Comparison of ENCODE assay signal across 19 mouse cellular contexts in genomic region chr3:107873335-107874251, GRCm38 (mm10). TPM values are rescaled to one million over a fixed set of nuclear protein-coding genes. Genes with fewer than 3 reads are reported as not detected.
DNase-seq lines count a peak whose midpoint lies in the region; ATAC-seq and TF ChIP-seq lines count a peak whose summit lies in the region.
"Had no signal": no experiment of that assay in that cellular context is flagged by ENCODE, and none has a peak within 500 bp of the region (broad histone marks: within the 10 kb centered on the region; RNA-seq: fewer than 3 reads in every experiment).

No protein-coding gene starts in this region.

- H3K27ac ChIP-seq in kidney, embryonic 14.5 days (ENCODE audit: low read depth, low read length) = no peak overlapping the region
- H3K27ac ChIP-seq in testis, adult 2 months (ENCODE audit: control insufficient read depth, insufficient read depth, low read depth, low read length) = peak overlapping the region; percentile 75
- H3K27ac ChIP-seq: kidney, postnatal 0 days; macrophage; midbrain, embryonic 13.5 days had no signal

- WGBS in kidney, embryonic 14.5 days = 73% methylated on average over 24 of the region's 24 CpGs

- no peak for ATAC-seq in kidney, embryonic 14.5 days (ENCODE audit: low FRiP score, low TSS enrichment)
- ATAC-seq: CD4-positive, CD25-positive, alpha-beta regulatory T cell, adult 4 months; midbrain, embryonic 13.5 days had no signal

- DNase-seq in kidney, adult 18-20 months = peak; percentile 66
- DNase-seq in testis, postnatal 14 days (ENCODE audit: low spot score) = no peak
- peak; percentile 41 for DNase-seq in kidney, postnatal 14 days
- peak; percentile 69 for DNase-seq in yolk sac, embryonic 10.5 days (ENCODE audit: low spot score)
- DNase-seq in adipocyte (ENCODE audit: low spot score) = no peak
- no peak for DNase-seq in B cell, adult 2 months
- DNase-seq: cerebellum, postnatal 10 days; gastrocnemius, postnatal 14 days; lung, adult 18-20 months; right cerebral cortex, postnatal 25 days had no signal

- TF ChIP-seq POLR2A in testis, adult 2 months (IDR thresholded peaks at IDR 0.05; ENCODE audit: control insufficient read depth, low read depth, low read length) = peak; percentile 81

- H3K4me1 ChIP-seq in kidney, embryonic 14.5 days (ENCODE audit: control insufficient read depth, insufficient read depth, low read length) = 0 out of 2 replicates have a peak, but pooled peaks cover 3% of the 10 kb centered on the region
- H3K4me1 ChIP-seq in testis, adult 2 months (ENCODE audit: control insufficient read depth, insufficient read depth, low read length) = peaks cover 16% of the 10 kb centered on the region

- no peak overlapping the region for H3K4me3 ChIP-seq in kidney, embryonic 14.5 days (ENCODE audit: low read length)
- peak overlapping the region; percentile 87 for H3K4me3 ChIP-seq in testis, adult 2 months (ENCODE audit: control insufficient read depth, low read depth, low read length)
- H3K4me3 ChIP-seq: erythroblast, embryonic 14.5 days; heart, embryonic 12.5 days; midbrain, embryonic 13.5 days had no signal

- H3K9me3 ChIP-seq in kidney, embryonic 14.5 days (ENCODE audit: control insufficient read depth, low read length) = no peaks in the 10 kb centered on the region
- H3K9me3 ChIP-seq: heart, embryonic 12.5 days; midbrain, embryonic 13.5 days had no signal

- H3K36me3 ChIP-seq in kidney, embryonic 14.5 days (ENCODE audit: control insufficient read depth, insufficient read depth, low read length) = no peaks in the 10 kb centered on the region
- no peaks in the 10 kb centered on the region for H3K36me3 ChIP-seq in testis, adult 2 months (ENCODE audit: control insufficient read depth, insufficient read depth, low read length)
- H3K36me3 ChIP-seq: heart, embryonic 12.5 days; midbrain, embryonic 13.5 days had no signal

- no peak overlapping the region for H3K9ac ChIP-seq in kidney, embryonic 14.5 days (ENCODE audit: low read depth, low read length)
- H3K9ac ChIP-seq: heart, embryonic 12.5 days; midbrain, embryonic 13.5 days had no signal

- H3K4me2 ChIP-seq in kidney, embryonic 14.5 days (replicated peaks; ENCODE audit: low read depth, low read length) = no peak overlapping the region
- H3K4me2 ChIP-seq: heart, embryonic 12.5 days; midbrain, embryonic 13.5 days had no signal

- H3K27me3 ChIP-seq in kidney, embryonic 14.5 days (ENCODE audit: control insufficient read depth, insufficient read depth, low read length) = no peaks in the 10 kb centered on the region
- H3K27me3 ChIP-seq in testis, adult 2 months (ENCODE audit: control insufficient read depth, insufficient read depth, low read length) = no peaks in the 10 kb centered on the region
- H3K27me3 ChIP-seq: midbrain, embryonic 13.5 days had no signal

- TF ChIP-seq CTCF in testis, adult 2 months (IDR thresholded peaks at IDR 0.05; ENCODE audit: control insufficient read depth, insufficient read depth, insufficient replicate concordance, low read depth, low read length) = no peak

RNA-seq across cellular contexts. Expression of gene Eps8l3, which starts 3.4 kb away (rescaled TPM):
- not detected in 2 replicates for polyA plus RNA-seq in kidney, embryonic 14.5 days (2014; fragmentation: Nextera tagmentation; extraction: Ambion mirVana)
- polyA plus RNA-seq in testis, adult 2 months (2012; rRNA removed) = 27.9 and 29.2 TPM in 2 replicates
- polyA plus RNA-seq: CD4-positive, CD25-positive, alpha-beta regulatory T cell, adult 4 months; erythroblast, embryonic 14.5 days; hindbrain, embryonic 11.5 days; macrophage; midbrain, embryonic 13.5 days had no signal

RNA-seq across cellular contexts. Expression of gene Gstm5, which starts 22.0 kb away (rescaled TPM):
- 174 and 223 TPM in 2 replicates for polyA plus RNA-seq in kidney, embryonic 14.5 days (2014; fragmentation: Nextera tagmentation; extraction: Ambion mirVana)
- 2,841 and 3,160 TPM in 2 replicates for polyA plus RNA-seq in testis, adult 2 months (2012; rRNA removed)

RNA-seq across cellular contexts. Expression of gene Gstm7, which starts 58.0 kb away (rescaled TPM):
- 18.6 and 22.6 TPM in 2 replicates for polyA plus RNA-seq in kidney, embryonic 14.5 days (2014; fragmentation: Nextera tagmentation; extraction: Ambion mirVana)
- polyA plus RNA-seq in testis, adult 2 months (2012; rRNA removed) = 85.5 and 86.7 TPM in 2 replicates
- polyA plus RNA-seq: erythroblast, embryonic 14.5 days had no signal

Comparison
In these comparisons a context has a peak if more than half of its experiments do, and no peak if none do; other contexts are left out.
1. DNase-seq: peak in kidney, adult 18-20 months (single experiment), kidney, postnatal 14 days (single experiment) and yolk sac, embryonic 10.5 days (single experiment); none in testis, postnatal 14 days (single experiment), adipocyte (single experiment) and B cell, adult 2 months (0 of 2).
2. RNA of gene Eps8l3, which starts 3.4 kb away (polyA plus RNA-seq): 27.9 to 29.2 TPM in testis, adult 2 months; not detected in kidney, embryonic 14.5 days; every median in the first group is over 10 times any median in the second.
3. RNA of gene Gstm5, which starts 22.0 kb away (polyA plus RNA-seq): 2,841 to 3,160 TPM in testis, adult 2 months; 174 to 223 TPM in kidney, embryonic 14.5 days; every median in the first group is over 10 times any median in the second.